Mouse (Mus musculus): ENCODE results near the gene Osmr. TPM values are rescaled to one million over a fixed set of nuclear protein-coding genes. Genes with fewer than 3 reads are reported as not detected.

The Osmr gene
- total and polyA plus RNA-seq, 3 experiments = not detected

Other genes starting within 250 kb of the Osmr start
- gene Rictor, start 166.6 kb downstream of the Osmr start, total RNA-seq (2012; rRNA removed) = 7.4 and 7.6 TPM in 2 replicates
- gene Rictor, start 166.6 kb downstream of the Osmr start, total RNA-seq (2014; rRNA removed) = 7.1 and 8.0 TPM in 2 replicates
- gene Rictor, start 166.6 kb downstream of the Osmr start, polyA plus RNA-seq (2012; ENCODE audit: insufficient read length, low read depth) = 6.6 and 8.0 TPM in 2 replicates
- not detected in 2 replicates for gene Lifr, start 215.6 kb upstream of the Osmr start, total RNA-seq (2012; rRNA removed)
- 0.03 and 0.11 TPM in 2 replicates for gene Lifr, start 215.6 kb upstream of the Osmr start, total RNA-seq (2014; rRNA removed)
- gene Lifr, start 215.6 kb upstream of the Osmr start, polyA plus RNA-seq (2012; ENCODE audit: insufficient read length, low read depth) = not detected in 2 replicates

Data from CH12.LX (cell line).